Mouse (Mus musculus): ENCODE measurements around the gene Nol4l.

- no peak for TF ChIP-seq EP300 (IDR thresholded peaks at IDR 0.05; ENCODE audit: insufficient read depth, low read depth, low read length)
- TF ChIP-seq CTCF (IDR thresholded peaks at IDR 0.05), result no peak
Measured at GRCm38 (mm10) chr2:153467372-153467771, 62.4 kb downstream of the Nol4l start.
